Mouse (Mus musculus) testis, adult 2 months (tissue): ENCODE measurements around the gene Plvap.

Experiments used
- CTCF ChIP-seq: fragments of 200-500 bp; IDR thresholded peaks from 2 replicates; pipeline ENCODE4 v1.5.1; 2012; ENCODE audit warnings: low read depth, mild to moderate bottlenecking, inconsistent platforms, low read length, moderate library complexity; ENCODE audit not compliant: control insufficient read depth, insufficient read depth, insufficient replicate concordance
- POLR2A ChIP-seq: fragments of 200-500 bp; IDR thresholded peaks from 2 replicates; pipeline ENCODE4 v1.6.1; 2012; ENCODE audit warnings: low read depth, mild to moderate bottlenecking, inconsistent platforms, low read length, moderate library complexity; ENCODE audit not compliant: control insufficient read depth

- TF ChIP-seq CTCF (no peak), POLR2A (peak; percentile 37; the same call in 1 of the 2 replicates)
These were observed 48.8 kb downstream of the Plvap start for GRCm38 (mm10) chr8:71462786-71463185.
